Mouse (Mus musculus) limb, embryonic 10.5 days (tissue): Measurements from ENCODE around the gene Abcc12. TPM values are rescaled to one million over a fixed set of nuclear protein-coding genes. Genes with fewer than 3 reads are reported as not detected.

Experiments used
- DNase-seq: peaks from one replicate; pipeline ENCODE4 v3.0.0-alpha.2; 2017; ENCODE audit warnings: low spot score
- H3K27ac ChIP-seq: fragments of 300-500 bp; sonication (generic); 2 replicates; pipeline ENCODE4 v1.5.1; 2016; ENCODE audit warnings: mild to moderate bottlenecking
- H3K27me3 ChIP-seq: fragments of 300-500 bp; sonication (generic); 2 replicates; pipeline ENCODE4 v1.6.1; 2016; ENCODE audit warnings: low read depth, mild to moderate bottlenecking; ENCODE audit not compliant: poor library complexity, severe bottlenecking
- H3K36me3 ChIP-seq: fragments of 300-500 bp; sonication (generic); 2 replicates; pipeline ENCODE4 v1.6.1; 2016; ENCODE audit warnings: mild to moderate bottlenecking, moderate library complexity
- H3K4me1 ChIP-seq: fragments of 300-500 bp; sonication (generic); 2 replicates; pipeline ENCODE4 v1.6.1; 2016
- H3K4me3 ChIP-seq: fragments of 300-500 bp; sonication (generic); 2 replicates; pipeline ENCODE4 v1.5.1; 2016; ENCODE audit warnings: mild to moderate bottlenecking, moderate library complexity
- H3K9me3 ChIP-seq: fragments of 300-500 bp; sonication (generic); replicated peaks from 2 replicates; pipeline ENCODE4 v1.6.1; 2016; ENCODE audit warnings: mild to moderate bottlenecking
- WGBS: fragments of 180-500 bp; shearing (Covaris S2); methylation state at CpG from one replicate; pipeline ENCODE4 v1.1.7; 2016; 5-methylcytosine and 5-hydroxymethylcytosine counted together
- polyA plus RNA-seq: library from polyadenylated mRNA; unstranded; fragments of >200 nt; fragmentation: Nextera tagmentation; extraction: Ambion mirVana; gene quantifications from 2 replicates; pipeline ENCODE4 v1.2.1, GENCODE M21; 2016

Abcc12 gene
- polyA plus RNA-seq, 1 experiment from 2014 or later = 0.16 TPM

- H3K36me3 ChIP-seq = no peaks in the 10 kb centered on the region
- no peak overlapping the region for H3K27ac ChIP-seq
- no peak for DNase-seq
- H3K4me1 ChIP-seq = no peaks in the 10 kb centered on the region
- H3K4me3 ChIP-seq = no peak overlapping the region
- H3K9me3 ChIP-seq = no peaks in the 10 kb centered on the region
- 92% methylated on average over 10 of the region's 10 CpGs for WGBS
- H3K27me3 ChIP-seq = no peaks in the 10 kb centered on the region
Observed at GRCm38 (mm10) chr8:86560688-86561065, 19.8 kb downstream of the Abcc12 start.

GRCm38 (mm10) chr8:86559947-86560687 is 20.4 kb downstream of the Abcc12 start:
- Histone ChIP-seq H3K27ac (no peak overlapping the region), H3K27me3 (no peaks in the 10 kb centered on the region), H3K4me1 (no peaks in the 10 kb centered on the region), H3K36me3 (no peaks in the 10 kb centered on the region), H3K4me3 (no peak overlapping the region), H3K9me3 (no peaks in the 10 kb centered on the region)
- no peak for DNase-seq
- WGBS = 91% methylated on average over 15 of the region's 15 CpGs

- WGBS = 90% methylated on average over 15 of the region's 15 CpGs
- no peaks in the 10 kb centered on the region for H3K27me3 ChIP-seq
- no peak overlapping the region for H3K4me3 ChIP-seq
- H3K27ac ChIP-seq = no peak overlapping the region
- no peaks in the 10 kb centered on the region for H3K9me3 ChIP-seq
- no peaks in the 10 kb centered on the region for H3K36me3 ChIP-seq
- no peaks in the 10 kb centered on the region for H3K4me1 ChIP-seq
- DNase-seq = no peak
Observed at GRCm38 (mm10) chr8:86557186-86558045, 23.1 kb downstream of the Abcc12 start.

- no peaks in the 10 kb centered on the region for H3K9me3 ChIP-seq
- WGBS = 84% methylated on average over 2 of the region's 2 CpGs
Observed at GRCm38 (mm10) chr8:86555564-86555963, 24.9 kb downstream of the Abcc12 start.

GRCm38 (mm10) chr8:86554220-86554891 is 26.1 kb downstream of the Abcc12 start:
- H3K27ac ChIP-seq = no peak overlapping the region
- no peak overlapping the region for H3K4me3 ChIP-seq
- no peak for DNase-seq
- no peaks in the 10 kb centered on the region for H3K4me1 ChIP-seq
- WGBS = 86% methylated on average over 12 of the region's 12 CpGs
- no peaks in the 10 kb centered on the region for H3K9me3 ChIP-seq
- H3K36me3 ChIP-seq = no peaks in the 10 kb centered on the region
- no peaks in the 10 kb centered on the region for H3K27me3 ChIP-seq

More at GRCm38 (mm10) chr8:86555564-86555963, 24.9 kb downstream of the Abcc12 start:
- no peak overlapping the region for H3K27ac ChIP-seq
- no peak for DNase-seq
- no peaks in the 10 kb centered on the region for H3K27me3 ChIP-seq
- no peaks in the 10 kb centered on the region for H3K36me3 ChIP-seq
- H3K4me1 ChIP-seq = no peaks in the 10 kb centered on the region
- H3K4me3 ChIP-seq = no peak overlapping the region

GRCm38 (mm10) chr8:86550516-86550915 is 30.0 kb downstream of the Abcc12 start:
- Histone ChIP-seq H3K9me3 (no peaks in the 10 kb centered on the region), H3K27me3 (no peaks in the 10 kb centered on the region), H3K36me3 (no peaks in the 10 kb centered on the region), H3K4me1 (no peaks in the 10 kb centered on the region), H3K4me3 (no peak overlapping the region), H3K27ac (no peak overlapping the region)
- DNase-seq = no peak
- 92% methylated on average over 10 of the region's 10 CpGs for WGBS

- DNase-seq = no peak
- Histone ChIP-seq H3K27me3 (no peaks in the 10 kb centered on the region), H3K27ac (no peak overlapping the region), H3K4me1 (no peaks in the 10 kb centered on the region), H3K4me3 (no peak overlapping the region), H3K9me3 (no peaks in the 10 kb centered on the region), H3K36me3 (no peaks in the 10 kb centered on the region)
- WGBS = 86% methylated on average over 1 of the region's 1 CpGs
Observed at GRCm38 (mm10) chr8:86546001-86546400, 34.5 kb downstream of the Abcc12 start.

GRCm38 (mm10) chr8:86540906-86541305 is 39.6 kb downstream of the Abcc12 start:
- WGBS = 87% methylated on average over 6 of the region's 6 CpGs
- Histone ChIP-seq H3K9me3 (no peaks in the 10 kb centered on the region), H3K4me3 (no peak overlapping the region), H3K36me3 (no peaks in the 10 kb centered on the region), H3K27ac (no peak overlapping the region), H3K27me3 (no peaks in the 10 kb centered on the region), H3K4me1 (peaks cover 5% of the 10 kb centered on the region)
- no peak for DNase-seq

- H3K27me3 ChIP-seq = no peaks in the 10 kb centered on the region
- H3K36me3 ChIP-seq = no peaks in the 10 kb centered on the region
- peaks cover 6% of the 10 kb centered on the region for H3K4me1 ChIP-seq
- WGBS = 95% methylated on average over 2 of the region's 2 CpGs
- H3K4me3 ChIP-seq = no peak overlapping the region
- H3K9me3 ChIP-seq = no peaks in the 10 kb centered on the region
- H3K27ac ChIP-seq = no peak overlapping the region
- no peak for DNase-seq
Observed at GRCm38 (mm10) chr8:86540376-86540775, 40.1 kb downstream of the Abcc12 start.

GRCm38 (mm10) chr8:86536663-86536987 is 43.9 kb downstream of the Abcc12 start:
- H3K27me3 ChIP-seq = no peaks in the 10 kb centered on the region
- DNase-seq = no peak
- no peak overlapping the region for H3K4me3 ChIP-seq
- H3K27ac ChIP-seq = peak overlapping the region; percentile 67; the same call in 1 of the 2 replicates
- no peaks in the 10 kb centered on the region for H3K9me3 ChIP-seq
- WGBS = 77% methylated on average over 3 of the region's 3 CpGs
- H3K4me1 ChIP-seq = peaks cover 6% of the 10 kb centered on the region
- H3K36me3 ChIP-seq = no peaks in the 10 kb centered on the region

GRCm38 (mm10) chr8:86535791-86536662 is 44.5 kb downstream of the Abcc12 start:
- WGBS = 67% methylated on average over 11 of the region's 11 CpGs
- DNase-seq = peak; percentile 67
- Histone ChIP-seq H3K27me3 (no peaks in the 10 kb centered on the region), H3K36me3 (no peaks in the 10 kb centered on the region), H3K4me3 (no peak overlapping the region), H3K27ac (peak overlapping the region; percentile 67), H3K4me1 (peaks cover 6% of the 10 kb centered on the region), H3K9me3 (no peaks in the 10 kb centered on the region)

- Histone ChIP-seq H3K9me3 (no peaks in the 10 kb centered on the region), H3K27ac (no peak overlapping the region), H3K4me1 (peaks cover 6% of the 10 kb centered on the region), H3K4me3 (no peak overlapping the region), H3K36me3 (no peaks in the 10 kb centered on the region), H3K27me3 (no peaks in the 10 kb centered on the region)
- 80% methylated on average over 7 of the region's 7 CpGs for WGBS
- DNase-seq = no peak
Observed at GRCm38 (mm10) chr8:86535068-86535560, 45.4 kb downstream of the Abcc12 start.
